Mouse (Mus musculus): Measurements from ENCODE around the gene Polrmt. TPM values are rescaled to one million over a fixed set of nuclear protein-coding genes. Genes with fewer than 3 reads are reported as not detected.

Polrmt gene
- 33.3 and 33.7 TPM in 2 replicates for polyA plus RNA-seq (2015; fragmentation: Nextera tagmentation; extraction: Ambion mirVana)

DNA sequence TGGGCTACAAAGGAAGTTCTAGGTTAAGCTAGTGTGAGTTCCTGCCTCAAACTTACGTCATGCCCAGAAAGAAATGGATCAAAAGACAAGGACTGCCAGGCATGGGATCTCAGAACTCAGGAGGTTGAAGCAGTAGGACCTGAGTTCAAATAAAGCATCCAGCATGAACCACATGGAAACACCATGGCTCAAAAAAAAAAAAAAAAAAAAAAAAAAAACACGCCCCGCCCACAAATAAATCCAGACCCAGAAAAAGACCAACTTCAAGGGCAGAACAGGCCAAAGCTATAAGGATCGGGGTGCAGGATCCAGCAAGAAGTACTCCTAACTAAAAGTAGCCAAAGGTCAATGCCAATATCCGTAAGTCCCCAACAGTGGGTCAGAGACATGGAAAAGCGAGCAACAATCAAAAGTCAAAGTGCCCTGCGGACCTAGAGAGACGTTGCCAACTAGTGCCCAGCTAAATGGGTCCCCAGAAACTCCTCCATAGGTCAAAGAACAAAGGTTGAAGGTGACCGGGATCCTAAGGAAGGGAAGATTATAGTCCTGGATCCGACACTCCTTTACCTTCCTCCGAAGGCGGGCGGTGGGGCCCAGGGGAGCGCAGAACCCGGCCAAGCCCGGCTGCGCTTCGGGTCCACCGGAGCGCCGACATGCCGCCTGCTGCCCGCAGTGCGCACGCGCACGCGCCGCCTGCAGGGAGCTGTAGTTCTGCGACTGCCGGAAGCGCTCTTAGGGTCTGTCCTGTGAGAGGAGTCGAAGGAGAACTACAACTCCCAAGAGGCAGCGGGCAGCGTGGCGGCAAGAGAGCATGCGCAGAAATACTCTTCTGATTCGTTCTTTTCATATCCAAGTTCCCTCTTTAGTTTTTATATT is at the start of gene Polrmt:
Polrmt (minus strand) TSS at position 684 of the 876 bp plus-strand sequence.

DNA sequence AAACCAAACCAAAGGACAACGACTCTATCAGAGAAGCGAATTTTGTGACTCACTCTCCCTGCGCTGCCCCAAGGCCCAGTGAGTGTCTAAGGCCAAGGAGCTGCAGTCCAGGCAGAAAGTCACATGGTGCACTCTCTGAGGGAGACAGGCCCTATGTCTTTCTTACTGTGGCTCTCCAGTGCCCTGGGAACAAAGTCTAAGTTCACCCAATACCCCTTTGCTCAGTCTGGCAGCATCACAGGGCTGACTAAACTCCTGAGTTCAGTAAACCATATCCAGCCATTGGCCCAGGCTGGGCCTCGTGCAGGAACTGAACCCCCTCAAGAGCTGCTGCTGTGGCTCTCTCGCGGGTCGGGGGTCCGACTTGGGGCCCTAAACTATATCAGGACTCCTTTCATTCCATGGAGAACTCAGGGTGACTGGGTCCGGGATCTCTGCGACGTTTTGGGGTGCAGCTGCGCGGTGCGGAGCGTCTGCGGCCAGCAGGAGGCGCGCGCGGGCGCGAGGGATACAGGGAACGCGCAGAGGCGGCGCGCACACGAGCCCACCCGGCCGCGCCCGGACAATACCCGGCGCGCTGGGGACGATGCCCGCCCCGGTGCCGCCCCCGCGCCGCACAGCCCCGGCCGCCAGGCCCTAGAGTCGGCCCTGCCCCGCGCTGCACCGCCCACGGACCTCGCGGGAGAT is 46.8 kb upstream of the Polrmt start, which contains the start of gene Palm:
Palm (plus strand) TSS at position 522 of the 687 bp plus-strand sequence.

DNA sequence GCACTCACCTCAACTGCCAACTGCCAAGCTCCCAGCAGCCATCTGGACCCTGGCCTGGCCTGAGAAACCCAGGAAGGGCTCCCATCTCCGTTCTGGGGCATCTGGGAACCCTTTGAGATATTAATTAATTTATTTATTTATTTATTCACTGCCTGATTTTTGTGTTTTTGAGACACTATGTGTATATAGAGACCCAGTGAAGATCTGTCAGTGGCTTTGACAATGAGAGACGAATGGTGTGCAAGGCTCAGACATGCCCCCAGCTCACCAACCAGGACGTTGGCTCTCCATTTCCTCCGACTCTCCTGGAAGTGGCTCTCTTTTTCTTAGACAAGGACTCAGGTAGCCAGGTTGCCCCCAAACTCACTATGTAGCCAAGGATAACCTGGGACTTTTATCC is 44.5 kb upstream of the Polrmt start, which contains the start of gene Prss57:
Prss57 (minus strand) TSS at position 101 of the 400 bp plus-strand sequence.

DNA sequence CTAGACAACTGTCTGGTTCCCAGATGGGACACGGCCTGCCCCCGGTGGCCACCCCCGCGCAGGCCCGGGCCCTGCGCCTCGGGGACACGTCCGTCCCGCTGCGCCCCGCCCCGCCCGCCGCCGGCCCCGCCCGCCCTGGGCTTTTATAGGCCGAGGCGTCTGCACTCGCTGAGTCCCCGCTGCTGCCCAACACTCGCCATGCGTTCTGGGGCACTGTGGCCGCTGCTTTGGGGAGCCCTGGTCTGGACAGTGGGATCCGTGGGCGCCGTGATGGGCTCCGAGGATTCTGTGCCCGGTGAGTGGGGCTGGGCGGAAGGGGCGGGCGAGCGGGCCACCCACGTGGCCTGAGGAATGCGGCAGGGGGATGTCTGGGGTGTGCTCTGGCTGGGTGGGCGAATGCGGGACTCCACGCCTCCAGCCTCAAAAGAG is 30.7 kb upstream of the Polrmt start, which contains the start of gene Fstl3:
Fstl3 (plus strand) TSS at position 170 of the 429 bp plus-strand sequence.

DNA sequence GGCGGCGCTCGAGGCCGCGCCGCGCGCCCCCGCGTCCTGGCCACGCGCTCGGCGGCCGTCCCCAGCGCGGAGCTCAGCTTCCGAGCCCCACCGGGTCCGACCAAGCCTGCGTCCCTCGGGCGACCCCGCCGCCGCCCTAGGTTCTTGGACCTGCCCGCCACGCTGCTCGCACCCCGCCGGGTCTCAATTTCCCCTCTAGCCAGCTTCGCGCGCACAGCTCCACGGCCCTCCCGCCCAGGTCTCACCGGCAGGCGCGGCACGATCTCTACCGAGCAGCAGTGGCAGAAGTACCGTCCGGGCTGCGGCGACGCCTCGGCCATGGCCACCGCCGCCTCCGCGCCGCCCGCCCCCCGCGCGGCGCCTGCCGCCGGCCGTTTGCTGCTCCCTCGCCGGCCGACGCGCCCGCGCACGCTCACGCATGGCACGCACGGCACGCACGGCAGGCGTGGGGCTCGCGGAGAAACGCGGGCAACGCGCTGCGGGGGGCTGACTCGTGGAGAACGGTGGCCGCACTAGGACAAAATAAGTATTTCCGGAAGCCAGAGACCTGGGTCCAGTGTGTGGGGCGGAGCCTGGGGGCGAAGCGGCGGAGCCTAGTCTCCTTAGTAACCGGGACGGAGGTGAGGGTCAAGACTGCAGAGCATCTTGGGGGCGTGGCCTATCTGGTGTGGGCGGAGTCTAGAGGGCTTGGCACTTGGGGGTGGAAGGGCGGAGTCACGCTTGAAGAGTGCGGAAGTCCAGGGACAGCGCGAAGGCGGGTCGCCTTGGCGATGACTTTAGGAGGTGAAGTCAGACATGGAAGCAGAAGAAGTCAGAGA is 20.3 kb upstream of the Polrmt start, which contains the start of gene Rnf126:
Rnf126 (minus strand) TSS at position 445 of the 818 bp plus-strand sequence.

DNA sequence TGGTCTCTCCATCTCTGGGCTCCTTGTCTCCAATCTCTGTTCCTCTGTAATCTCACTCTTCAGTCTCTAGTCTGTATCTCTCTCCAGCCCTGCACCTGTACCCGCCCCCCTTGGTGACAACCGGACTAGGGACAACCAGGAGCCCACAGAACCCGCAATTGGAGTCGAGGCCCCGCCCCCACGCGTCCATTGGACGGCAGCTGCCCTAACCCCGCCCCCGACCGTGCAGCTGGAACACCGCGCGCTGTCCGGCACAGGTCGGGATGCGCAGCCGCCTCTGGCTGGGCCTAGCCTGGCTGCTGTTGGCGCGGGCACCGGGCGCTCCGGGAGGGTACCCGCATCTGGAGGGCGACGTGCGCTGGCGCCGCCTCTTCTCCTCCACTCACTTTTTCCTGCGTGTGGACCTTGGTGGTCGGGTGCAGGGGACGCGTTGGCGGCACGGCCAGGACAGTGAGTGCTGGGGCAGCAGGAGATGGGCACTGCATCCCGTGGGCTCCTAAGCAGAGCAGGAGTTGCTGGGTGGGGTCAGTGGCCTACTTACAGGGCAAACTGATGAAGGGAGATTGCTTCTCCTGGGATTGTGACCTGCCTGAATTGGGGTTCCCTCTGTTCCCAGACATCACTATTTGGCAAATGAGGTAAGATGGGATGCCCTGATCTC is 8.6 kb upstream of the Polrmt start, which contains the start of gene Fgf22:
Fgf22 (plus strand) TSS at position 221 of the 661 bp plus-strand sequence.

DNA sequence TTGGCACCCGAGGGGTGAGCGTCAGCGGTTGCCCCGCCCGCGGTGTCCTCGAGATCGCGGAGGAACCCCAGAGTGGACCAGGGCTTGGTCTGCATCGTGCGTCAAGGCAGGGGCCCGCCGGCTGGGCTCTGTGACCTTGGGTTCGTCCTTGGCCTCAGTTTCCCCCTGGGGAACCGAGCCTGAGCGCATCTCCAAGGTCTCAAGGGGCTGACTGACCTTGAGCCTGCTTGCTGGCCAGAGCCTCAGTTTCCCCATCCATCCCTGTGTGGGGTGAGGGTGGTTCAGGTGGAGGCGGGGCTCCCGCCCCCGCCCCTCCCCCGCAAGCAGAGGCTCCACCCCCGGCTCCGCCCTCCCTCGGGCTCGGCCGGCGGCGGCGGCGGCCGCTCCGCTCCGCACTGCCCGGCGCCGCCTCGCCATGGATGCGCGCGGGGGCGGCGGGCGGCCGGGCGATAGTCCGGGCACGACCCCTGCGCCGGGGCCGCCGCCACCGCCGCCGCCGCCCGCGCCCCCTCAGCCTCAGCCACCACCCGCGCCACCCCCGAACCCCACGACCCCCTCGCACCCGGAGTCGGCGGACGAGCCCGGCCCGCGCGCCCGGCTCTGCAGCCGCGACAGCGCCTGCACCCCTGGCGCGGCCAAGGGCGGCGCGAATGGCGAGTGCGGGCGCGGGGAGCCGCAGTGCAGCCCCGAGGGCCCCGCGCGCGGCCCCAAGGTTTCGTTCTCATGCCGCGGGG is 30.0 kb downstream of the Polrmt start, which contains the start of gene Hcn2:
Hcn2 (plus strand) TSS at position 381 of the 734 bp plus-strand sequence.

DNA sequence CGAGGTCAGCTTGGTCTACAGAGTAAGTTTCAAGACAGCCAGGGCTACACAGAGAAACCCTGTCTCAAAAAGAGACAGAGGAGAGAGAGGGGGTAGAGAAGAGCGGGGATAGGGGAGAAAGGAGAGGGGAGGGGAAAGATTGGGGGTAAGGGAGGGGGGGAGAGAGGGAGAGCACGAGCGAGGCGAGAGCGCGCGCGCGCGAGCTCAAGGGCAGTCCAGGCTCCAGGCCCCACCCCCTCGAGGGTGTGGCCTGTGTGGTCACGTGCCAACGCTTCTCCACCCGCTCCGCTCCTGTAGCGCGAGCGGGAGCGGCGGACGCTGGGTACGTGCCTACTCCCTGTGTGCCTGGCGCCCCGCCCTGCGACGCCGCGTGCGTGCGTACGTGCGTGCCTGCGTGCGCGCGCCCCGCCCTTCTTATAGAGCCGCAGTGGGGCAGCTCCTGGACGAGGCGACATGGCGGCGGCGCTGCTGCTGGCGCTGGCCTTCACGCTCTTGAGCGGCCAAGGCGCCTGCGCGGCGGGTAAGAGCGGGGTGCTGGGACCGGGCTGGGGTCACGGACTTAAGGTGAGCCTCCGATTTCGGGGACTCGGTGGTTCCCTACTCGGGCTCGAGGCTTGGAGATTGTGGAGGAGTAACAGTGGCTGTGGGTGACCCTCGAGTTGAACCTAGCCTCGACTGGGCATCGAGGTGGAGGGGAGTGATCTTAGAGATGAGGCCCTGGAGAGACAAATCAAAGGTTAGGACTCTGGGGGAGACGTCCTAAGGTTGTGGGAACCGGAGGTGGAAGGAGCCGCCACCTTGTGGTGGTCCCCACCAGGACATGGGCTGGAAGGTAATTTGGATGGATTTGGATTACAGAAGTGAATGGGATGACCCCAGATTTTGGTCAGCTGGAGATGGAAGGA is 42.1 kb downstream of the Polrmt start, which contains the start of gene Bsg:
Bsg (plus strand) TSS at position 427 of the 905 bp plus-strand sequence.

DNA sequence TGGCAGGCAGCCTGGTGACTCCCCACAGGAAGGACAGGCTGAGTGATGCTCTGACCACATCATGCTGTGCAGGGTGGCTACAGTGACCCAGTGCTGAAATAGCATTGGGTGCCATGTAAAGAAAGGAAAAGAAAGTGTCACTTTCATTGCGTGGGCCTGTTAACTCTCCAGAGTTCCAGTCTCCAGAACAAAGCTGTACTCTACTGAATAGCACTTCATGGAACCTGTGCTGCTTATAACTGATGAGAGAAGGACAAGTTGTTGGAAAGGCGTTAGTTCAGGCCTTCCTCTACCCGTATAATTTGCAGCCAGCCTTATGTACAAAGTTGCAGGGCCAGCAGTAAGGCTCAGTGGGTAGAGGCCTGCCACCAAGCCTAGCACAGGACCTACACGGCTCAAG is 57.7 kb downstream of the Polrmt start, which contains the start of gene Gzmm:
Gzmm (plus strand) TSS at position 301 of the 400 bp plus-strand sequence.

Other genes starting within 250 kb of the Polrmt start
- gene Plpp2, start 212.8 kb downstream of the Polrmt start, polyA plus RNA-seq (2015; fragmentation: Nextera tagmentation; extraction: Ambion mirVana) = 21.6 and 22.1 TPM in 2 replicates
- 40.4 and 48.8 TPM in 2 replicates for gene Mier2, start 191.4 kb downstream of the Polrmt start, polyA plus RNA-seq (2015; fragmentation: Nextera tagmentation; extraction: Ambion mirVana)
- gene Theg, start 159.2 kb downstream of the Polrmt start, polyA plus RNA-seq (2015; fragmentation: Nextera tagmentation; extraction: Ambion mirVana) = not detected in 2 replicates
- 1.1 TPM in 2 replicates for gene C2cd4c, start 132.6 kb downstream of the Polrmt start, polyA plus RNA-seq (2015; fragmentation: Nextera tagmentation; extraction: Ambion mirVana)
- gene Shc2, start 108.7 kb downstream of the Polrmt start, polyA plus RNA-seq (2015; fragmentation: Nextera tagmentation; extraction: Ambion mirVana) = 23.9 and 24.3 TPM in 2 replicates
- 0.24 and 0.61 TPM in 2 replicates for gene Odf3l2, start 100.8 kb downstream of the Polrmt start, polyA plus RNA-seq (2015; fragmentation: Nextera tagmentation; extraction: Ambion mirVana)
- gene Madcam1, start 82.0 kb downstream of the Polrmt start, polyA plus RNA-seq (2015; fragmentation: Nextera tagmentation; extraction: Ambion mirVana) = 0.57 and 0.93 TPM in 2 replicates
- 142 and 148 TPM in 2 replicates for gene Tpgs1, start 77.2 kb downstream of the Polrmt start, polyA plus RNA-seq (2015; fragmentation: Nextera tagmentation; extraction: Ambion mirVana)
- 68.6 and 75.3 TPM in 2 replicates for gene Cdc34, start 64.4 kb downstream of the Polrmt start, polyA plus RNA-seq (2015; fragmentation: Nextera tagmentation; extraction: Ambion mirVana)
- gene Gzmm, start 57.6 kb downstream of the Polrmt start, polyA plus RNA-seq (2015; fragmentation: Nextera tagmentation; extraction: Ambion mirVana) = 0.83 and 1.1 TPM in 2 replicates
- 1,217 and 1,238 TPM in 2 replicates for gene Bsg, start 42.1 kb downstream of the Polrmt start, polyA plus RNA-seq (2015; fragmentation: Nextera tagmentation; extraction: Ambion mirVana)
- gene Hcn2, start 29.9 kb downstream of the Polrmt start, polyA plus RNA-seq (2015; fragmentation: Nextera tagmentation; extraction: Ambion mirVana) = 10.7 and 16.5 TPM in 2 replicates
- gene Fgf22, start 8.5 kb upstream of the Polrmt start, polyA plus RNA-seq (2015; fragmentation: Nextera tagmentation; extraction: Ambion mirVana) = 4.8 and 5.8 TPM in 2 replicates
- 115 and 119 TPM in 2 replicates for gene Rnf126, start 20.4 kb upstream of the Polrmt start, polyA plus RNA-seq (2015; fragmentation: Nextera tagmentation; extraction: Ambion mirVana)
- gene Fstl3, start 30.7 kb upstream of the Polrmt start, polyA plus RNA-seq (2015; fragmentation: Nextera tagmentation; extraction: Ambion mirVana) = 3.2 and 4.4 TPM in 2 replicates
- 0.12 TPM in 1 of 2 replicates, not detected in the other for gene Prss57, start 44.4 kb upstream of the Polrmt start, polyA plus RNA-seq (2015; fragmentation: Nextera tagmentation; extraction: Ambion mirVana)
- 202 and 243 TPM in 2 replicates for gene Palm, start 47.0 kb upstream of the Polrmt start, polyA plus RNA-seq (2015; fragmentation: Nextera tagmentation; extraction: Ambion mirVana)
- 0.36 and 0.45 TPM in 2 replicates for gene Misp, start 74.4 kb upstream of the Polrmt start, polyA plus RNA-seq (2015; fragmentation: Nextera tagmentation; extraction: Ambion mirVana)
- 41.0 and 46.2 TPM in 2 replicates for gene Ptbp1, start 107.8 kb upstream of the Polrmt start, polyA plus RNA-seq (2015; fragmentation: Nextera tagmentation; extraction: Ambion mirVana)
- gene Prtn3, start 127.9 kb upstream of the Polrmt start, polyA plus RNA-seq (2015; fragmentation: Nextera tagmentation; extraction: Ambion mirVana) = 10.9 and 11.4 TPM in 2 replicates
- 253 and 298 TPM in 2 replicates for gene Plppr3, start 128.1 kb upstream of the Polrmt start, polyA plus RNA-seq (2015; fragmentation: Nextera tagmentation; extraction: Ambion mirVana)
- not detected in 2 replicates for gene Elane, start 139.7 kb upstream of the Polrmt start, polyA plus RNA-seq (2015; fragmentation: Nextera tagmentation; extraction: Ambion mirVana)
- 0.37 TPM in 1 of 2 replicates, not detected in the other for gene Cfd, start 144.3 kb upstream of the Polrmt start, polyA plus RNA-seq (2015; fragmentation: Nextera tagmentation; extraction: Ambion mirVana)
- gene Med16, start 162.3 kb upstream of the Polrmt start, polyA plus RNA-seq (2015; fragmentation: Nextera tagmentation; extraction: Ambion mirVana) = 38.0 and 41.7 TPM in 2 replicates
- gene Gm26602, start 164.3 kb upstream of the Polrmt start, polyA plus RNA-seq (2015; fragmentation: Nextera tagmentation; extraction: Ambion mirVana) = 32.0 TPM in 1 of 2 replicates, not detected in the other
- 3.6 and 3.7 TPM in 2 replicates for gene Kiss1r, start 170.4 kb upstream of the Polrmt start, polyA plus RNA-seq (2015; fragmentation: Nextera tagmentation; extraction: Ambion mirVana)
- gene R3hdm4, start 174.6 kb upstream of the Polrmt start, polyA plus RNA-seq (2015; fragmentation: Nextera tagmentation; extraction: Ambion mirVana) = 268 and 306 TPM in 2 replicates
- gene Arid3a, start 180.5 kb upstream of the Polrmt start, polyA plus RNA-seq (2015; fragmentation: Nextera tagmentation; extraction: Ambion mirVana) = 1.7 and 3.0 TPM in 2 replicates
- gene Wdr18, start 213.6 kb upstream of the Polrmt start, polyA plus RNA-seq (2015; fragmentation: Nextera tagmentation; extraction: Ambion mirVana) = 108 and 110 TPM in 2 replicates
- gene Grin3b, start 224.1 kb upstream of the Polrmt start, polyA plus RNA-seq (2015; fragmentation: Nextera tagmentation; extraction: Ambion mirVana) = 0.24 and 0.35 TPM in 2 replicates
- 33.5 and 35.6 TPM in 2 replicates for gene Tmem259, start 237.7 kb upstream of the Polrmt start, polyA plus RNA-seq (2015; fragmentation: Nextera tagmentation; extraction: Ambion mirVana)
- 19.9 and 20.5 TPM in 2 replicates for gene Cnn2, start 242.0 kb upstream of the Polrmt start, polyA plus RNA-seq (2015; fragmentation: Nextera tagmentation; extraction: Ambion mirVana)
- 2.6 TPM in 2 replicates for gene Abca7, start 249.9 kb upstream of the Polrmt start, polyA plus RNA-seq (2015; fragmentation: Nextera tagmentation; extraction: Ambion mirVana)